Mouse (Mus musculus) right cerebral cortex, postnatal 4 days (tissue): ENCODE measurements at regions not wholly inside any gene's neighbourhood (a gene's known extent, or its start where the extent isn't known, plus 50 kb on each side); places are given as distances from the start of the nearest gene placed in this dataset.

Source experiments
- DNase-seq: peaks from one replicate; pipeline ENCODE4 v3.0.0-alpha.2; 2022

DNA sequence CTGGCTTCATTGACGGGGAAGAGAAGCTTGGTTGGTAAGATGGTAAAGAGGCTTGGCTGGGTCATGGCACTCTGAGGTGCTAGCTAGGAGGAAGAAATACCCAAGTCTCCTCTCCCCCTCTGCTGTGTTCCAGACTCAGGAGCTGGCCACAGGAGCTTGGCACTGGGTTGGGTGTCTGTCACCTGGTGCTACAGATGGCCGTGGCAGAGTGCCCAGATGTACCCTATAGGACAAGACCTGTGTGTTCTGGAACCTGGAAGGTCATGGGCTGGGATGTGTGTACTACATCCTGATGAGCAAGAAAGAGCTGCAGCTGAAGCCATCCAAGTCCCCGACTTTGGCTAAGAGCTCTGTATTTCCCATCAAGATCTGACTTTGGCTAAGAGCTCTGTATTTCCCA, 72.4 kb downstream of the Nupl2 start:
- DNase-seq: no peak

DNA sequence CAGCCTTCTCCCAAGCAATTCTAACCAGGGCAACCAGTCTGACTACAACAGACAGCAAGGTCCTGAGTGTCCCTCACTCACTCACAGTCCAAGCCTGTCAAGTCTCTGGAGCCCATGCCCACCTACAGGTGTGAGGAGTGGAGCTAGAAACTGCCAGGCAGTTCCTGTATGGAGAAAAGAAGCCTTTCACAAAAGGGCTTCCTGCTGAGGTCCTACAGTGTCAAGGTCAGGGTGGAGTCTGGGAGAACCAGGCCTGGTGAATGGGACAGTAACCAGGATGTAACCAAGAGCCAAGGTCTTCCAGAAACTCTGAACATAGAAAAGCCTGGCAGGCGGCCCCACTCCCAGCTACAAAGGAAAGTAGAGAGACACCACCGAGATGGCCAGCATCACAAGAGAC, 74.2 kb downstream of the Nupl2 start:
- no peak for DNase-seq

DNA sequence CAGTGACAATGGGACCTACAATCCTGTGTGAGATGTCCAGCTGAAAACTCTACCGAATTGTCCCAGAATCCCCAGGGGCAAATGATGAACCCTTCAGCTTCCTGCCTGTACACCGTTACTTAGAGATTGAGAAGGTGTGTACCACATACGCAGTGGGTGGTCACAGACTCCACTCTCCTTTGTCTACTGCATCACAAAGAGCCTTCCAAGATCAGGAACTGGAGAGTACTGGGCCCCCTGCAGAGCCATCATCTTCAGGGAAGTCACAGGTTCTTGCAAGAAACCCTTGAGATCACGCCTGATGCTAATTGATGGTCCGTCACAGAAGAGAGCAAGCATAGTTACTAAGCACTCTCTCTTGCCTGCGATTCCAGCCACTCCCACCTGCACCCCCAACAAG, 79.4 kb downstream of the Nupl2 start:
- DNase-seq: no peak

DNA sequence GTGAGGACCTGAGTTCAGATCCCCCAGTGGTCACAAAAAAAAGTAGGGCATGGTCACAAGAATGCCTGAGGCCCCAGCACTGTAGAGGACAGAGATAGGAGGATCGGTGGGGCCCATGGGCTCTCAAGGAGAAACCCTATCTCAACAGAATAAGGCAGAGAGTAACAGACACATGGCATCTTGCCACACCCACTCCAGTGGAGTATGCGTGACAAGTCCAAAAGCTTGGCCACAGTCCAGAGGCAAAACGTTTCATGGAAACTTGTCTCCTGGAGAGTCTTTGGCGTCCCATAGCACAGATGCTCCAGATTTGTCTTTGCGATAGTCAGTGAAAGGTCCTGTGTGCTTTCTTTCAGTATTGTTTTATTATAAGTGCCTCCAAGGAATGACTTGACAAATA, 90.7 kb downstream of the Nupl2 start:
- no peak for DNase-seq

DNA sequence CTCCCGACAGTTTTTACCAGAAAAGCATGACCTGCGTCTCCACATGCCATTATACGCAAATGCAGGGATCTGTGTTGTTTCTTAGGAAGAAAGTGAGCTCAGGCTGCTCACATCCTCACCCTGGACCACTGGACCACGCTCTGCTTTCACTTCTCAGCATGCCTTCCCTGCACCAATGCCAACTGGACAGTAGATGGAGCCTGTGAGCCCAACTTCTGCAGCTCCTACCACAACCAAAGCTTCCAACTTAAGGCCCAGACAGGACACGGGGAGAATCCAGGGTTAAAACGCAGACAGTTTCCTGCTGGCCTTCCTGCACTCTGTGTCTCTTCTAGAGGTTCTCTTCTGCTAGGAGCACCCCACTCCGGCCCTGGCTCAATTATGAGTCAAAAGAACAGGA, 90.3 kb downstream of the Kcnh2 start:
- peak; percentile 69 for DNase-seq

DNA sequence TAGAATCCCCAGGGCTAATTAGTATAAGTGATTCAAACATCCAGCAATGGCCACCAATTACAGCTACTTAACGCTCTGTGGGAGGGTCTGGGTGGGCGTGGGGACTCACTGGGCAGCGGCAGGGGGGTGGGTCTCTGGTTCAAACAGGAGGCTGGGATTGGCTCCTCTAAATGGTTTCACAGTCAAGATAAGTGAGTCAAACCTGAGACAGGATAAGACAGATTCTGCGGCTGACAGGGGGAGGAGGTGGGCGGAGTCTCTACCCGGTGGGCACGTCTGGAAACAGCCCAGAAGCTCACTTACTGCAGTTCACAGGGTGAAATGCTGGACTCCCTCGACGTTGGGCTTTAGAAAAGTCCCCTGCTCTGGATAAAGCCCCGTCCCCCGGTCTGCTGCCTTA, 89.3 kb downstream of the Kcnh2 start:
- no peak for DNase-seq

DNA sequence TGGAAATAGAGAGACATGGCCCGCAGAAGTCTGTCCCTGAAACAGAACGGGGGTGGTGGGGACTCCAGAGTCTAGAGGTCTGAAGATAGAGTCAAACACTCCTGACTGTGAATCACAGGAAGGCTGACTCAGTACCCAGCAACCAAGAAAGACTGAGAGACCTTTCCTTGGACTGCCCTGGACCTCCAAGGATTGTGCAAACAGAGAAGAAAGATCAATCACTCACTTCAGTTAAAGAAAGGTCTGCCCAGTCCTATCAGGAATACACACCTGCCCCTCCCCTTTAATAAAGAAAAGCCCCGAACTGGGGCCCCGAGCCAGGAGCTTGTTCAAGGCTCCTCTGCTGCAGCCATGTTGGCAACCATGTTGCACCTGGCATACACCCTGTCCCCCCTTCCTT, 87.3 kb downstream of the Kcnh2 start:
- DNase-seq: no peak

DNA sequence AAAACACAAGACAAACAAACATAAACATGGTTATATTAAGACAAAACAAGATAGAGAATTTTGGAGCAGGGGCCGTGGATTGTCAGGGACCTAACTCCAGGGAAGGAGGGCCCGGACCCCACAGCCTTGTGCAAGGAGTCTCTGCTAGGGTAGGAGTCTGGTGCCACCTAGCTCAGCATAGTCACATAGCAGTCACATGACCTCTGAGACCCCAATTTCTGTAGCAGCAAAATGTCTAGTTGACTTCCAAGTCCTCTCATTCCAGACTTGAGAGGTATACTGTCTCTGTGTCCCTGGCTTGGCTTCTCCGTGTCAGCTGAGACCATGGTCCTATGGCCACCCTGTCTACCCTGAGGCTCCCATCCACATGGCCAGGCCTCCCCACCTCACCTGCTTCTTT, 86.0 kb downstream of the Kcnh2 start:
- no peak for DNase-seq

DNA sequence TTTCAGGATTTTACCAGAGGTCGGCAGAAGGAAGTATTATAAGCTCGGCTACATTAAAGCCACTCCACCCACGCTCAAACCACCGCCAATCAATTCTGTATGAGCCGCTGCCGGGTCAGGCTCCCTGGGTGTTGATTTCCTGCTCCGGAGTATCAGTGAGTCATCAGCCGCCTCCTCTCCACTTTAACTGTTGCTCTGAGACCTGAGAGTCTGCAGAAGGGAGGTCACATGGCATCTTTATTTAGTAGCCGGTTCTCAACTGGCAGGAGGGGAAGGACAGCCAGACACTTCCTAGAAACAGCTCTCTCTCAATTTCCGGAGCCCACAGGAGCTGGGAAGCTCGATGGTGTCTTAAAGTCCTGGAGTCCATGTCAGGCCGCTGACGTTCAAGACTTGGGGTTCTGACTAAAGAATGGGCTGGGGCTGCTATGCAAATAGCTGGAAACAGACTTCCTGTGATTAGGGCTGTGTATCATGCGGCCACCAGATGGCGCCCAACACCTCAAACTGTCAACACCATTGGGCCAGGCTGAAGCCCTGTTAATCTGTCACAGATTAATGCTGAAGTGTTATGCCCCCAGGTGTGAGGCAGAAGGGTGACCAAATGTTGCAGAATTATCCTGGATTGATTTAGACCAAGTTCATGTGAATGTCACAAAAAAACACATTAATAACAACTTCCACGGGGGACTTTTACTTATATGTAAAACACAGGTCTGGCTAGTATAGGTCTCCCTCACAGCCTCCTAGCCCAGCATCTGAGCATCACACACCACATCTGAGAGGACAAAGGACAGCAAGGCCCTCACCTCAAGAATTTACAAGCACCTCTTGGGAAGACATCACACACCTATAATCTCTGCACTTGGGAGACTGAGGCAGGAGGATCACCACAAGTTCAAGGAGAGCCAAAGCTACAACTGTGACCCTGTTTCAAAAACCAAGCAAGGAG, 84.8 kb downstream of the Kcnh2 start:
- peak; percentile 84 for DNase-seq
